Mouse (Mus musculus) brain, embryonic 14.5 days (tissue): Measurements from ENCODE around the gene Tfdp1.

ENCODE experiments used
- CTCF ChIP-seq: fragments of 200-500 bp; IDR thresholded peaks from 2 replicates; pipeline ENCODE4 v1.5.1; 2012; ENCODE audit warnings: inconsistent platforms, mild to moderate bottlenecking, moderate library complexity, borderline replicate concordance; ENCODE audit not compliant: insufficient read depth, insufficient read length; ENCODE audit errors: extremely low read depth
- POLR2A ChIP-seq: fragments of 200-500 bp; IDR thresholded peaks from 2 replicates; pipeline ENCODE4 v1.6.1; 2012; ENCODE audit warnings: mild to moderate bottlenecking, inconsistent platforms, borderline replicate concordance; ENCODE audit not compliant: poor library complexity, insufficient read depth, insufficient read length, severe bottlenecking; ENCODE audit errors: extremely low read depth

DNA sequence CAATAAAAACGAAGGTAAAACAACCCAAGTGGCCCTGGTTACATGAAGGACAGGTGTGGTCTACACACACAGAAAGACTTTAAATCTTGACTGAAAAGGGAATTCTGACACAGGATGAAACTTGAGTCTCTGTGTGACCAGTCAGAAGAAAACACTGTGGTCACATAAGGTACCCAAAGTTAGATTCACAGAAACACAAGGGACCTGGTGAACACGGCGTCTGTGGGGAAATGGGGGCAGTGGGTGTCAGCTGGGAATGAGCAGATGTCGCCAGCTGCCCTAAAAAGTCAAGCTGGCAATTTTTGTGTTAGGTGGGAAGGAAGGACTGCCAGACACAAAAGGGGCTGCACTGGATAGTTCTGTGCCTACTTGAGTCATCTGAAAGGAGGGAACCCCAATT is 44.4 kb downstream of the Tfdp1 start:
- no peak for TF ChIP-seq POLR2A
- TF ChIP-seq CTCF: no peak
